Mouse (Mus musculus) CH12.LX (cell line): ENCODE data around the gene Dhtkd1.

Experiments
- CTCF ChIP-seq, 2 experiments: IDR thresholded peaks in 1 of 2; conservative IDR thresholded peaks in 1 of 2; 2 replicates each; pipeline ENCODE4 v1.5.1; 2011 to 2012; ENCODE audit warnings: low read depth in 2 of 2, low read length in 2 of 2, improper control_type of control experiment in 1 of 2, inconsistent platforms in 1 of 2, mild to moderate bottlenecking in 1 of 2, moderate library complexity in 1 of 2
- EP300 ChIP-seq: IDR thresholded peaks from 2 replicates; pipeline ENCODE4 v1.6.1; 2011; ENCODE audit warnings: low read length, improper control_type of control experiment
- JUND ChIP-seq: conservative IDR thresholded peaks from 2 replicates; pipeline ENCODE4 v1.6.1; 2011; ENCODE audit warnings: low read depth, low read length, improper control_type of control experiment
- POLR2A ChIP-seq: IDR thresholded peaks from 2 replicates; pipeline ENCODE4 v1.6.1; 2011; ENCODE audit warnings: low read depth, mild to moderate bottlenecking, improper control_type of control experiment, low read length
- ZNF384 ChIP-seq: IDR thresholded peaks from 2 replicates; pipeline ENCODE4 v1.6.1; 2012; ENCODE audit warnings: low read depth, low read length, improper control_type of control experiment, inconsistent platforms

- TF ChIP-seq POLR2A (no peak), CTCF (conservative IDR thresholded peaks at IDR 0.05 in 1 of 2, IDR thresholded peaks at IDR 0.05 in 1 of 2; ENCODE audit: low read depth in 2 of 2, low read length in 2 of 2) (no peak), JUND (no peak), ZNF384 (no peak), EP300 (no peak)
Measured at GRCm38 (mm10) chr2:5923786-5924185, 18.8 kb downstream of the Dhtkd1 start.
